Mouse (Mus musculus): ENCODE results near the gene Carns1. TPM values are rescaled to one million over a fixed set of nuclear protein-coding genes. Genes with fewer than 3 reads are reported as not detected.

Carns1 gene
- polyA plus RNA-seq, 1 experiment = 14.4 TPM

DNA sequence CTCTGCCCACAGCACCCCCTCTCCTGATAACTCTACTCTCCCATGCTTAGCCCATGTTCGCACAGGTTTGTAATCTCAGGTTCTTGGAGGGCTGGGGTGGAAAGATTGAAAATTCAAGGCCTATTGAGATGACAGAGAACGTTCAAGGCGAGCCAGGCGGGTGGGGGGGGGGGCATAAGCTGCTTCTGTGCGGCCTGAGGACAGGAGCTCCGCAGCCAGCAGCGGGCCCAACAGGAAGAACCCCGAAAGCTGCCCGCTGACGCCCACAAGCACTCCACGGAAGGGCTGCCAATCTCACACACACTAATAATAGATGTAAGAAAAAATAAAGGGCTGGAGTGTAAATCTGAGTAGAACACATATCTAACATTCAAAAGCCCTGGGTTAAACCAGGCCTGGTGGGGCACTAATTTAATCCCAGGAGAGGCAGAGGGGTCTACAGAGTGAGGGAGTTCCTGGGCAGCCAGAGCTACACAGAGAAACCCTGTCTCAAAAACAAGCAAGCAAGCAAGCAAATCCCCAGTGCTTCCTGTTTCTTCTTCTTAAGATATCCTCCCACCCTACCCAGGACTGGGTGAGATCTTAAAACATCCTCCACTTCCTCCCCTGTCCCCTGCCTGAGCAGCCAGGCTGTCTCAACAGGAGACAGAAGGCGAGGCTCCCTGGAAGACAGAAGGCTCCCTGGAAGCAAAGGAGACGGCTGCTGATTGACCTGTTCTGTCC lies 28.5 kb upstream of the Carns1 start:
- no peak for TF ChIP-seq CTCF (IDR thresholded peaks at IDR 0.05; ENCODE audit: insufficient read depth, low read length)
- peak; percentile 80; the same call in 1 of the 2 replicates for TF ChIP-seq POLR2A (IDR thresholded peaks at IDR 0.05; ENCODE audit: borderline replicate concordance, extremely low read depth, low read depth, low read length)
- 38% methylated on average over 13 of the region's 13 CpGs for WGBS
- Histone ChIP-seq H3K4me3 (replicated peaks; ENCODE audit: extremely low read depth, low read depth, low read length) (no peak overlapping the region), H3K4me1 (ENCODE audit: control insufficient read depth, insufficient read depth, low read length) (peaks cover 15% of the 10 kb centered on the region)
- DNase-seq = no peak

DNA sequence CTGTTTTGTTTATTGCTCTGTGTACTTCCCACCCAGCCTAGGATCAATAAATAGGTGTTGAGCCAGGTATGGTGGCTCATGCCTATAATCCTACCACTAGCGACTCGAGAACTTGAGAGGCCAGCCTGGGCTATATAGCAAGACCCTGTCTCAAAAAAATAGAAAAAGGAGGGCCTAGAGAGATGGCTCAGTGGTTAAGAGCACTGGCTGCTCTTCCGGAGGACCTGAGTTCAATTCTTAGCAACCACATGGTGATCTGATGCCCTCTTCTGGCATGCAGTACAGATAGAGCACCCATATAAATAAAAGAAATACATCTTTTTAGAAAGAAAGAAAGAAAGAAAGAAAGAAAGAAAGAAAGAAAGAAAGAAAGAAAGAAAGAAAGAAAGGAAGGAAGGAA lies 27.9 kb upstream of the Carns1 start:
- TF ChIP-seq CTCF (IDR thresholded peaks at IDR 0.05; ENCODE audit: insufficient read depth, low read length) = no peak
- no peak for TF ChIP-seq POLR2A (IDR thresholded peaks at IDR 0.05; ENCODE audit: borderline replicate concordance, extremely low read depth, low read depth, low read length)

DNA sequence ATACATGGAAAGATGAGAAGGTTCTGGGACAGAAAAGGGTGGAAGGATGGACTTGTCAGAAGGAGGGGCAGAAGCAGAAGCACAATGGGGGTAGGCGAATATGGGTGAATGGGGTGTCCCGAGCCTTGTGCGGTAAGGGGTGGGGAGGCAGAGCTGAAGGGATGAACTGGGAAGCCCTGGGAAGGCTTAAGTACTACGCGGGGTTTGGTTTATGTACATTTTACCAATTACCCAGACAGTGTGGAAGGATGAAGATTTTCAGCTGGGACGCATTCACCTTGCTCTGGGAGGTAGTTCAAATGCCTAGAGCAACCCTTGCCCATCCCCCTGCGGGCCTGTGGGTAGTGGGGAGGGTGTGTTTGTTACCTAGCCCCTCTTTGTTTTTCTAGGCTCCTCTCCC lies 26.9 kb upstream of the Carns1 start:
- Histone ChIP-seq H3K4me1 (ENCODE audit: control insufficient read depth, insufficient read depth, low read length) (peaks cover 15% of the 10 kb centered on the region), H3K4me3 (replicated peaks; ENCODE audit: extremely low read depth, low read depth, low read length) (peak overlapping the region; percentile 87)
- WGBS = 29% methylated on average over 7 of the region's 7 CpGs
- TF ChIP-seq POLR2A (IDR thresholded peaks at IDR 0.05; ENCODE audit: borderline replicate concordance, extremely low read depth, low read depth, low read length) = no peak
- no peak for TF ChIP-seq CTCF (IDR thresholded peaks at IDR 0.05; ENCODE audit: insufficient read depth, low read length)
- no peak for DNase-seq

More for the DNA sequence above, 27.9 kb upstream of the Carns1 start:
- Histone ChIP-seq H3K4me3 (replicated peaks; ENCODE audit: extremely low read depth, low read depth, low read length) (no peak overlapping the region), H3K4me1 (ENCODE audit: control insufficient read depth, insufficient read depth, low read length) (peaks cover 15% of the 10 kb centered on the region)
- 33% methylated on average over 3 of the region's 3 CpGs for WGBS
- DNase-seq = no peak

DNA sequence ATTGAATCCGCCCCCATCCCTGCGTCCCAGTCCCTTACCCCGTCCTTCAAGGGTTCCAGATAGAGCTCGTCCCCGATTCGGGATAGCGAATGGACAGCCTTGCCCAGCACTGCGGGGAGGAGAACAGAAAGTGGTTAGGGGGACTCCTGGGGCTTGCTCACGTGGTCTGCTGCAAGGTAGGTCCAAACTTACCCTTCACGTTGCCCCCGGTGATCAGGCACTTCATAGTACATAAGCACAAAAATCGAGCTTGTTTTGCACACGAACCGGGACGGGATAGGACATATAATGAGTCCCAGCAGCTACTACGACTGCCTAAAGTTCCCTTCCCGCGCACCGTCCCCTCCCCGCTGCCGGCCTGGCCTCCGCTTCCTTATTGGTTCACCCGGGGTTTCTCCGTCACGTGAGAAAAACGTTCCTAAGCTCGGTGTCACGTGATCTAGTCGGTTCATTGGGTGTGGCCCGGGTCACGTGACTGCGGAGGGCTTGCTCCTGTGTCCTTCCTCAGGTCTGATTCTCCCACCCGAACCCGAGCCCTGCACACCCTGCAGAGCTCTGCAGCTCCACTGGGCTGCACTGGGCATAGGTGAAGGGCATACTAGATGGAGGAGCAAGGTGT lies 26.1 kb upstream of the Carns1 start, which contains the start of gene Rad9a:
Gene Rad9a (minus strand): TSS at position 372 of the 619 bp plus-strand sequence.
- Histone ChIP-seq H3K4me1 (ENCODE audit: control insufficient read depth, insufficient read depth, low read length) (peaks cover 15% of the 10 kb centered on the region), H3K4me3 (replicated peaks; ENCODE audit: extremely low read depth, low read depth, low read length) (peak within 1 kb of the TSS; percentile 87)
- TF ChIP-seq POLR2A (IDR thresholded peaks at IDR 0.05; ENCODE audit: borderline replicate concordance, extremely low read depth, low read depth, low read length) (peak; percentile 97; the same call in 1 of the 2 replicates), CTCF (IDR thresholded peaks at IDR 0.05; ENCODE audit: insufficient read depth, low read length) (no peak)
- WGBS = 1% methylated on average over 34 of the region's 34 CpGs
- DNase-seq = peak; percentile 94

DNA sequence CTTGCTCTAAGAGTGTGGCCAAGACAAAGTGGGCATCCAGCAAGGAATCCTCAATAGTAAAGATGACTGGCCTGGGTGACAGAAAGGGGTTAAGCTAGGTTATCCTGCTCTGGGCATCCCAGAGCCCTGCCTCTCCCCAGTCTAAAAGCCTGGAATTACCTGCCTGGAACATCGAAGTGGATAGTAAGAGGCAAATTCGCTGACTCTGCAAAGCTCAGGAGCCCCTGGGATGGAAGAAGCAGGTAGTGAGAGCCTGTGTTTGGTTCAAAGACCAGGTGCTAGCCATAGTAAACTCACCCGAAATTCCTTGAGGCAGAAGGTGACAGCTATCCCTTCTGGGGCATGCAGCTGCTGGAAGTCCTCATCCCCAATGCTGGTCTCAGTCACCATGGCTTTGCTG lies 21.9 kb upstream of the Carns1 start:
- H3K4me1 ChIP-seq (ENCODE audit: control insufficient read depth, insufficient read depth, low read length) = peaks cover 21% of the 10 kb centered on the region
- DNase-seq = no peak
- no peak for TF ChIP-seq CTCF (IDR thresholded peaks at IDR 0.05; ENCODE audit: insufficient read depth, low read length)
- no peak for TF ChIP-seq POLR2A (IDR thresholded peaks at IDR 0.05; ENCODE audit: borderline replicate concordance, extremely low read depth, low read depth, low read length)
- H3K4me3 ChIP-seq (replicated peaks; ENCODE audit: extremely low read depth, low read depth, low read length) = no peak overlapping the region
- 64% methylated on average over 3 of the region's 3 CpGs for WGBS

DNA sequence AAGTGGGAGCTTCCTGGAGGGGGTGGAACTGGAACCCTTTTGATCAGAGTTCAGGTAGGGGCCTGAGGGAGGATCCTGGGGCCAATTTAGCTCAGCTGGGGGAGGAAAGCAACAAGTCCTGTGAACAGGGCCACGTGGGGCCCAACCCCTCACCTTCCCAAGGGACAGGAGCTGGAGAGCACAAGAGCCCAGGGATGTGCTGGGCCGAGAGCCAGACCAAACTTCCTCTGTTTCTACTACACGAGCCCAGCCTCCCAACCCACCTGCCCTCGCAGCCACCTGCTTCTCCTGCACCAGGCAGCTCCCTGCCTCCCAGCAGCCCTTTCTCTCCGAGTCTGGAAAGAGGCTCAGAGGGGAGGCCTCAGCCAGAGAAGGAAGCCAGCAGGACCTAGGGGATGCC lies 21.3 kb upstream of the Carns1 start:
- DNase-seq = no peak
- H3K4me3 ChIP-seq (replicated peaks; ENCODE audit: extremely low read depth, low read depth, low read length) = no peak overlapping the region
- peaks cover 19% of the 10 kb centered on the region for H3K4me1 ChIP-seq (ENCODE audit: control insufficient read depth, insufficient read depth, low read length)
- TF ChIP-seq CTCF (IDR thresholded peaks at IDR 0.05; ENCODE audit: insufficient read depth, low read length) (no peak), POLR2A (IDR thresholded peaks at IDR 0.05; ENCODE audit: borderline replicate concordance, extremely low read depth, low read depth, low read length) (no peak)
- WGBS = 16% methylated on average over 5 of the region's 5 CpGs

DNA sequence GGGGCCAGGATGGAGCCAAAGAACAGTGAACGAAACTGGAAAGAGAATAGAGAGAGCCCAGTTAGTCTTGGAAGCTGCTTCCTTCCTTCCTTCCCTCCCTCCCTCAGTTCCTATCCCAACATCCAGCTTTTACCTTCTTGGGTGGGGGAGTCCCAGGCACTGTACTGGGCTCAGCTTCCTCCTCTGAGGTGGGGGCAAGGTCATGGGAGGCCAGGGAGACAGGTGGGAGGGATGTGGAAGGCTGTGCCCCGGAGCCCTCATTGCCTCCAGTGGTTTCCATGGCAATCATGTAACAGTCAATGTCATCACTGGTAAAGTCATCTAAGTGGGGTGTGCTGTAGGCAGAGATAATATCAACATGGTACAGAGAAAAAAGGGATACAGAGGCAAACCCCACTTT lies 20.8 kb upstream of the Carns1 start:
- H3K4me3 ChIP-seq (replicated peaks; ENCODE audit: extremely low read depth, low read depth, low read length) = no peak overlapping the region
- H3K4me1 ChIP-seq (ENCODE audit: control insufficient read depth, insufficient read depth, low read length) = peaks cover 19% of the 10 kb centered on the region
- no peak for DNase-seq
- WGBS = 29% methylated on average over 2 of the region's 2 CpGs
- TF ChIP-seq POLR2A (IDR thresholded peaks at IDR 0.05; ENCODE audit: borderline replicate concordance, extremely low read depth, low read depth, low read length) (no peak), CTCF (IDR thresholded peaks at IDR 0.05; ENCODE audit: insufficient read depth, low read length) (no peak)

DNA sequence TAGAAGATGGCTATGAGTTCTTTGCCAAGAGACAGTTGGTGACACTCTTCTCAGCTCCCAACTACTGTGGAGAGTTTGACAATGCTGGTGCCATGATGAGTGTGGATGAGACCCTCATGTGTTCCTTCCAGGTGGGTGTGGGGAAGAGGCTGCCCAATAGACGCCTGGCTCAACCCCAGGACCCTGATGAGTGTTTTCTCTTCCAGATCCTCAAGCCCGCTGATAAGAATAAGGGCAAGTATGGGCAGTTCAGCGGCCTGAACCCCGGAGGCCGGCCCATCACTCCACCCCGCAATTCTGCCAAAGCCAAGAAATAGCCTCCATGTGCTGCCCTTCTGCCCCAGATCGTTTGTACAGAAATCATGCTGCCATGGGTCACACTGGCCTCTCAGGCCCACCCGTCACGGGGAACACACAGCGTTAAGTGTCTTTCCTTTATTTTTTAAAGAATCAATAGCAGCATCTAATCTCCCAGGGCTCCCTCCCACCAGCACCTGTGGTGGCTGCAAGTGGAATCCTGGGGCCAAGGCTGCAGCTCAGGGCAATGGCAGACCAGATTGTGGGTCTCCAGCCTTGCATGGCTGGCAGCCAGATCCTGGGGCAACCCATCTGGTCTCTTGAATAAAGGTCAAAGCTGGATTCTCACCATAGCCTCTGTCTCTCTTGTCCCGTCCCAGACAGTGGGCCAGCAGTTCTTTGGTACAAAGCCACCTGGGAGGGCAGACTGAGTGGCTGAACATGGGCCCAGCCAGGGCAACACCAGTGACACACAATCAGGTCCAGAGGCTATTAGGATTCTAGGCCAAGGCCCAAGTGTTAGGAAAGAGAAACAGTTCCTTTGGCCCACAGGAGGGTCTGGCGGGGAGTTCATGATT lies 19.7 kb upstream of the Carns1 start:
- 71% methylated on average over 12 of the region's 12 CpGs for WGBS

DNA sequence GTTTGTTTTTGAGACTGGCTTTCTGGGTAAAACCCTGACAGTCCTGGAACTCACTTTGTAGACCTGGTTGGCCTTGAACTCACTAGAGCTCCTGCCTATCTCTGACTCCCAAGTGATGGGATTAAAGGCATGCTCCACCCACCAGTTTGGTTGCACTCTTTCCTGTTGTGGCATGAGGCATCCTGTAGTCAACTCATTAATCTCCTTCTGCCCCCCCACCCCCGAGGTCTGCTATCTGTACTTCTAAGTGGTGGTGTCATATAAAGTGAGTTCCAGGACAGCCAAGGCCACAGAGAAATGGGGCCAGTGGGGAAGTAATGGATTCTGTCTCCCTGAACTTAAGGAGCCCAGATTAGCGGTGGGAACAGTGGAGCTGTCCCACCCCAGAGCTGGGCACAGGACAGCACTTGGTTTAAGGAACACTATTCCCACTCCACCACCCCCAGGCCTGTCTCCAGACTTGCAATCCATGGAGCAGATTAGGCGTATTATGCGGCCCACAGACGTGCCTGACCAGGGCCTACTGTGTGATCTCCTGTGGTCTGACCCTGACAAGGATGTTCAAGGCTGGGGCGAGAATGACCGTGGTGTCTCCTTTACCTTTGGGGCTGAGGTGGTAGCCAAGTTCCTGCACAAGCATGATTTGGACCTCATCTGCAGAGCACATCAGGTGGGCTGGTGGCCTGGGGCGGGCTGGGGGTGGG lies 18.9 kb upstream of the Carns1 start:
- no peak overlapping the region for H3K4me3 ChIP-seq (replicated peaks; ENCODE audit: extremely low read depth, low read depth, low read length)
- 79% methylated on average over 8 of the region's 8 CpGs for WGBS
- peaks cover 10% of the 10 kb centered on the region for H3K4me1 ChIP-seq (ENCODE audit: control insufficient read depth, insufficient read depth, low read length)
- no peak for DNase-seq
- TF ChIP-seq POLR2A (IDR thresholded peaks at IDR 0.05; ENCODE audit: borderline replicate concordance, extremely low read depth, low read depth, low read length) (no peak), CTCF (IDR thresholded peaks at IDR 0.05; ENCODE audit: insufficient read depth, low read length) (no peak)

More for the DNA sequence above, 19.7 kb upstream of the Carns1 start:
- TF ChIP-seq CTCF (IDR thresholded peaks at IDR 0.05; ENCODE audit: insufficient read depth, low read length) = no peak
- no peak for TF ChIP-seq POLR2A (IDR thresholded peaks at IDR 0.05; ENCODE audit: borderline replicate concordance, extremely low read depth, low read depth, low read length)
- no peak for DNase-seq
- Histone ChIP-seq H3K4me1 (ENCODE audit: control insufficient read depth, insufficient read depth, low read length) (peaks cover 10% of the 10 kb centered on the region), H3K4me3 (replicated peaks; ENCODE audit: extremely low read depth, low read depth, low read length) (no peak overlapping the region)
